Mouse (Mus musculus) embryonic fibroblast, embryonic 13.5 days (primary cell): ENCODE measurements at regions not wholly inside any gene's neighbourhood (a gene's known extent, or its start where the extent isn't known, plus 50 kb on each side); places are given as distances from the start of the nearest gene placed in this dataset.

Experiments used
- CTCF ChIP-seq: IDR thresholded peaks from 2 replicates; pipeline ENCODE4 v1.5.1; 2011; ENCODE audit warnings: mild to moderate bottlenecking, control low read depth, low read length, moderate library complexity, borderline replicate concordance; ENCODE audit not compliant: insufficient read depth
- POLR2A ChIP-seq: IDR thresholded peaks from 2 replicates; pipeline ENCODE4 v1.6.1; 2011; ENCODE audit warnings: low read depth, mild to moderate bottlenecking, control low read depth, low read length, moderate library complexity

- no peak for TF ChIP-seq CTCF
- TF ChIP-seq POLR2A = no peak
Measured at GRCm38 (mm10) chr13:53862336-53862735, 193.2 kb downstream of the Drd1 start.
